35 mouse cellular contexts compared by ENCODE assay signal in the genomic region with DNA sequence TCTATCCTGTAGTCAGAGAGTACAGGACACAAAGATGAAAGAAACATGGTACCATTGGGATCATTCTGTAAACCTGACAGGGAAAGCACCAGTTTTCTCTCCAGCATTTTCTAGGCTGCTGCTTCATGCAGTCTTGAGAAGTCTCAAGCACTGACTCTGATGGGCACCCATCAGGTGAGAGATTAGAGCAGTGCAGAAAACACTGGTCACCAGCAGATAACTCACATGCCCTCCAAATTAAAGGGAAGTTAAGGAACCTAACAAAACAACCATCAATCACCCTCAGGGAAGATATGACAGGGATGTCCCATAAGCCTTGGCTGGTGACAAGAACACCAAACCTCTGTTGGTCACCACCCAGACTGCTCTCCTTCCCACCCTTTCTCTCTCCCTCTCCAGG.
"Had no signal": no experiment of that assay in that cellular context is flagged by ENCODE, and none has a peak within 500 bp of the region (broad histone marks: within the 10 kb centered on the region; RNA-seq: fewer than 3 reads in every experiment).

No protein-coding gene starts in this region.

- H3K4me3 ChIP-seq: heart, embryonic 10.5 days; heart, embryonic 12.5 days; heart, embryonic 13.5 days; heart, embryonic 15.5 days; hindbrain, embryonic 10.5 days; hindbrain, embryonic 12.5 days; hindbrain, embryonic 13.5 days; hindbrain, embryonic 15.5 days; intestine, embryonic 15.5 days; kidney, embryonic 15.5 days; layer of hippocampus, adult 2 months; left cerebral cortex, adult 2 months had no signal

- H3K9me3 ChIP-seq: heart, embryonic 10.5 days; heart, embryonic 12.5 days; heart, embryonic 13.5 days; heart, embryonic 15.5 days; hindbrain, embryonic 10.5 days; hindbrain, embryonic 12.5 days; hindbrain, embryonic 13.5 days; hindbrain, embryonic 15.5 days; intestine, embryonic 15.5 days; kidney, embryonic 15.5 days had no signal

- DNase-seq: heart, postnatal 10 days; heart, postnatal 14 days; heart, postnatal 36 days; heart, postnatal 4 days; kidney, adult 11 months; kidney, adult 18-20 months; kidney, adult 2 months; kidney, adult 9 months; kidney, postnatal 10 days; kidney, postnatal 14 days; kidney, postnatal 25 days; kidney, postnatal 36 days; kidney, postnatal 4 days; layer of hippocampus, adult 9-11 months; layer of hippocampus, postnatal 36 days had no signal

- H3K4me1 ChIP-seq: heart, embryonic 10.5 days; heart, embryonic 12.5 days; heart, embryonic 13.5 days; heart, embryonic 15.5 days; hindbrain, embryonic 10.5 days; hindbrain, embryonic 12.5 days; hindbrain, embryonic 13.5 days; hindbrain, embryonic 15.5 days; intestine, embryonic 15.5 days; kidney, embryonic 15.5 days had no signal

- ATAC-seq: hindbrain, embryonic 16.5 days; hindbrain, postnatal 0 days; inflammation-experienced regulatory T-cells, adult 6 months; intestine, embryonic 15.5 days; intestine, embryonic 16.5 days; intestine, postnatal 0 days had no signal

- H3K9ac ChIP-seq: heart, embryonic 12.5 days; heart, embryonic 13.5 days; heart, embryonic 15.5 days; hindbrain, embryonic 12.5 days; hindbrain, embryonic 13.5 days; hindbrain, embryonic 14.5 days; hindbrain, embryonic 15.5 days; intestine, embryonic 15.5 days; kidney, embryonic 15.5 days had no signal

- H3K4me2 ChIP-seq: heart, embryonic 11.5 days; heart, embryonic 12.5 days; heart, embryonic 13.5 days; heart, embryonic 15.5 days; hindbrain, embryonic 12.5 days; hindbrain, embryonic 13.5 days; hindbrain, embryonic 14.5 days; hindbrain, embryonic 15.5 days; intestine, embryonic 15.5 days; kidney, embryonic 15.5 days had no signal

- H3K27me3 ChIP-seq: heart, embryonic 12.5 days; heart, embryonic 13.5 days; heart, embryonic 15.5 days; hindbrain, embryonic 12.5 days; hindbrain, embryonic 13.5 days; hindbrain, embryonic 15.5 days; intestine, embryonic 15.5 days; kidney, embryonic 15.5 days had no signal

- H3K27ac ChIP-seq: heart, embryonic 10.5 days; heart, embryonic 13.5 days; heart, embryonic 15.5 days; hindbrain, embryonic 10.5 days; hindbrain, embryonic 12.5 days; hindbrain, embryonic 13.5 days; hindbrain, embryonic 14.5 days; hindbrain, embryonic 15.5 days; hindbrain, postnatal 0 days; intestine, embryonic 15.5 days; kidney, embryonic 15.5 days; kidney, postnatal 0 days; layer of hippocampus, adult 2 months; left cerebral cortex, adult 2 months had no signal

- H3K36me3 ChIP-seq: heart, embryonic 10.5 days; heart, embryonic 12.5 days; heart, embryonic 13.5 days; heart, embryonic 15.5 days; hindbrain, embryonic 10.5 days; hindbrain, embryonic 12.5 days; hindbrain, embryonic 13.5 days; hindbrain, embryonic 15.5 days; intestine, embryonic 15.5 days; kidney, embryonic 15.5 days had no signal
